Mouse (Mus musculus): ENCODE results near the gene Rcc2. TPM values are rescaled to one million over a fixed set of nuclear protein-coding genes. Genes with fewer than 3 reads are reported as not detected.

Rcc2 gene
- total and polyA plus RNA-seq, 3 experiments = 106 to 525 (median 205) TPM

DNA sequence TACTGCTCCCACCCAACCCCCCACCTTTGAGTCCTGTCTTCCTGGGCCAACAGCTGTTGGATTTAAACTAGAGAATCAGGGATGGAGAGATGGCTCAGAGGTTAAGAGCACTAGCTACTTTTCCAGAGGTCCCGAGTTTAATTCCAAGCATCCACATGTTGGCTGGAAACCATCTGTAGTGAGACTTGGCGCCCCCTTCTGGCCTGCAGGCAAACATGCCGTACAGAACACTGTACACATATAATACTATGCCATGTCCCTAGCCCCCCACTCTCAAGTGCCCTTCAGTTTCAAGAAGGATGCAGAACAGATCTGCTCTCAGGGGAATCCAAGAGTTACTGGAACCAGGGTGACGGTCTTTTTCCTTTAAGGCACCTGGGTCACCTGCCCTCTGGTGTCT lies 31.3 kb downstream of the Rcc2 start:
- peaks cover 36% of the 10 kb centered on the region for H3K4me1 ChIP-seq (ENCODE audit: insufficient read depth, low read depth, low read length)
- no peak for ATAC-seq (ENCODE audit: extremely low read depth, insufficient number of reproducible peaks, low FRiP score, poor library complexity, severe bottlenecking)
- peaks cover 6% of the 10 kb centered on the region for H3K36me3 ChIP-seq (replicated peaks)
- H3K4me3 ChIP-seq (ENCODE audit: low read depth, low read length) = no peak overlapping the region
- TF ChIP-seq CTCF (IDR thresholded peaks at IDR 0.05; ENCODE audit: low read depth, low read length) (peak; percentile 34; the same call in 1 of the 2 replicates), TAL1 (conservative IDR thresholded peaks at IDR 0.05; ENCODE audit: low read depth, low read length) (no peak)
- peaks cover 24% of the 10 kb centered on the region; the same call in 1 of the 2 replicates for H3K27me3 ChIP-seq (ENCODE audit: insufficient read depth, low read length)
- no peak for DNase-seq (ENCODE audit: low spot score)
- no peaks in the 10 kb centered on the region for H3K9me3 ChIP-seq (replicated peaks)

DNA sequence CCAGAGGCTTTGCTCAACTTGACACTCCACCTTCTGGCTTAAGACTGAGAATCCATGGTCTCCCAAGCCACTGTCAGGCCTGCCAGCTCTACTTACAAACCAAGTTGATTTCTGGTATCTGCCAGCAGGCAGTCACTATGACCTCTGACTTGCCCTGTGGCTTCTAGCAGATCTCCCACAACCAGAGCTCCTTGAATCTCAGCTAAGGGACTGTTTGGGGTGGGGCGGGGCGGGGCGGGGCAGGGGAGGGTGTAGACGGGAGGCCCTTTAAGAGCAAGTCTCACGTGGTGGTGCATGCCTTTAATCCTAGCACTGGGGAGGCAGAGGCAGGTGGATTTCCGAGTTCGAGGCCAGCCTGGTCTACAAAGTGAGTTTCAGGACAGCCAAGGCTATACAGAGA lies 32.5 kb downstream of the Rcc2 start:
- peaks cover 24% of the 10 kb centered on the region; the same call in 1 of the 2 replicates for H3K27me3 ChIP-seq (ENCODE audit: insufficient read depth, low read length)
- no peaks in the 10 kb centered on the region for H3K9me3 ChIP-seq (replicated peaks)
- DNase-seq (ENCODE audit: low spot score) = peak; percentile 49
- H3K4me3 ChIP-seq (ENCODE audit: low read depth, low read length) = no peak overlapping the region
- no peaks in the 10 kb centered on the region for H3K36me3 ChIP-seq (replicated peaks)
- peaks cover 48% of the 10 kb centered on the region for H3K4me1 ChIP-seq (ENCODE audit: insufficient read depth, low read depth, low read length)
- TF ChIP-seq CTCF (IDR thresholded peaks at IDR 0.05; ENCODE audit: low read depth, low read length) (no peak), TAL1 (conservative IDR thresholded peaks at IDR 0.05; ENCODE audit: low read depth, low read length) (no peak), POLR2AphosphoS5 (IDR thresholded peaks at IDR 0.05; ENCODE audit: insufficient replicate concordance, low read depth, low read length) (no peak), GATA1 (IDR thresholded peaks at IDR 0.05; ENCODE audit: borderline replicate concordance, low read length) (no peak), GATA2 (IDR thresholded peaks at IDR 0.05; ENCODE audit: borderline replicate concordance, low read depth, low read length) (no peak)
- ATAC-seq (ENCODE audit: extremely low read depth, insufficient number of reproducible peaks, low FRiP score, poor library complexity, severe bottlenecking) = peak; percentile 48

DNA sequence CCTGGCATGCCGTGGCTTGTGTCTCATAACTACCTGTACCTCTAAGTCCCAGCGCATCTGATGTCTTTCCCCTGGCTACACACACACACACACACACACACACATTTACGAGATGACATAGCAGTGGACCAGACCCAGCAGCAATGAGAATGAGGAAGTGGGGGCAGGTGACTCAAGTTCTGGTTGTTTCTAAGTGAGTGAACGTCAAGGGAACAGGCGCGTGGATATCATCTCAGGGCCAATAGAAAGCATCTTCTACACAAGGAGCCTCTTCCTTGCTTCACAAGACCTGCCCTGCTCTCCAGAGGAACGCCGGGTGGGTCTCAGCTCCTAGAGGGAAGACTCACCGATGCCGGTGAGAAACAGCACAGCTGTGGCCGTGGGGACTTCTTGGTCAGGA lies 40.3 kb downstream of the Rcc2 start:
- Histone ChIP-seq H3K9me3 (replicated peaks) (no peaks in the 10 kb centered on the region), H3K27me3 (ENCODE audit: insufficient read depth, low read length) (peaks cover 30% of the 10 kb centered on the region)

DNA sequence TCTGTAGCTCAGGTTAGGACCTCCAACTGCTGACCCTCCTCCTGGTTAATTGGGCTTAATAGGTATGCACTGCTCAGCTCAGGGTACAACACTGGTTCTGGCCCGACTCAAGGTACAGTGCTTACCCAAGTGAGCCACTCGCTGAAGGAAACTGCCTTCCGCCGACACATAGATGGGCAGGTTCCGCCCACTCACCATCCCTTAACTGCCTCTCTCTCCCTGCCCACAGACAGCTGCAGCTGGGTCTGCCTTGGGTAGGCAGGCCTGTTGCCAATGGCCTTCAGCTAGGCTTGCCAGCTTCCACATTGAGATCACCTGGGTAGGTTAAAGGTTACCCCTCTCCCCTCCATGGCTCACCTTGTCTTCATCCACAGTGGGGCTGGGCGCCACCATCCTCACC lies 41.1 kb downstream of the Rcc2 start:
- H3K27me3 ChIP-seq (ENCODE audit: insufficient read depth, low read length) = peaks cover 33% of the 10 kb centered on the region
- DNase-seq (ENCODE audit: low spot score) (no peak), ATAC-seq (ENCODE audit: extremely low read depth, insufficient number of reproducible peaks, low FRiP score, poor library complexity, severe bottlenecking) (no peak)
- no peak for TF ChIP-seq TAL1 (conservative IDR thresholded peaks at IDR 0.05; ENCODE audit: low read depth, low read length)
- no peak for TF ChIP-seq POLR2AphosphoS5 (IDR thresholded peaks at IDR 0.05; ENCODE audit: insufficient replicate concordance, low read depth, low read length)
- no peak for TF ChIP-seq GATA1 (IDR thresholded peaks at IDR 0.05; ENCODE audit: borderline replicate concordance, low read length)
- no peak for TF ChIP-seq CTCF (IDR thresholded peaks at IDR 0.05; ENCODE audit: low read depth, low read length)
- TF ChIP-seq GATA2 (IDR thresholded peaks at IDR 0.05; ENCODE audit: borderline replicate concordance, low read depth, low read length) = no peak
- H3K4me1 ChIP-seq (ENCODE audit: insufficient read depth, low read depth, low read length) = peaks cover 40% of the 10 kb centered on the region
- H3K4me3 ChIP-seq (ENCODE audit: low read depth, low read length) = 0 out of 2 replicates have a peak overlapping the region, but pooled peaks have one; percentile 27
- H3K9me3 ChIP-seq (replicated peaks) = no peaks in the 10 kb centered on the region
- no peaks in the 10 kb centered on the region for H3K36me3 ChIP-seq (replicated peaks)

More for the DNA sequence above, 40.3 kb downstream of the Rcc2 start:
- TF ChIP-seq CTCF (IDR thresholded peaks at IDR 0.05; ENCODE audit: low read depth, low read length) (no peak), GATA1 (IDR thresholded peaks at IDR 0.05; ENCODE audit: borderline replicate concordance, low read length) (no peak), POLR2AphosphoS5 (IDR thresholded peaks at IDR 0.05; ENCODE audit: insufficient replicate concordance, low read depth, low read length) (no peak), GATA2 (IDR thresholded peaks at IDR 0.05; ENCODE audit: borderline replicate concordance, low read depth, low read length) (no peak), TAL1 (conservative IDR thresholded peaks at IDR 0.05; ENCODE audit: low read depth, low read length) (no peak)
- Histone ChIP-seq H3K36me3 (replicated peaks) (no peaks in the 10 kb centered on the region), H3K4me3 (ENCODE audit: low read depth, low read length) (no peak overlapping the region), H3K4me1 (ENCODE audit: insufficient read depth, low read depth, low read length) (peaks cover 46% of the 10 kb centered on the region)
- ATAC-seq (ENCODE audit: extremely low read depth, insufficient number of reproducible peaks, low FRiP score, poor library complexity, severe bottlenecking) = no peak
- no peak for DNase-seq (ENCODE audit: low spot score)

DNA sequence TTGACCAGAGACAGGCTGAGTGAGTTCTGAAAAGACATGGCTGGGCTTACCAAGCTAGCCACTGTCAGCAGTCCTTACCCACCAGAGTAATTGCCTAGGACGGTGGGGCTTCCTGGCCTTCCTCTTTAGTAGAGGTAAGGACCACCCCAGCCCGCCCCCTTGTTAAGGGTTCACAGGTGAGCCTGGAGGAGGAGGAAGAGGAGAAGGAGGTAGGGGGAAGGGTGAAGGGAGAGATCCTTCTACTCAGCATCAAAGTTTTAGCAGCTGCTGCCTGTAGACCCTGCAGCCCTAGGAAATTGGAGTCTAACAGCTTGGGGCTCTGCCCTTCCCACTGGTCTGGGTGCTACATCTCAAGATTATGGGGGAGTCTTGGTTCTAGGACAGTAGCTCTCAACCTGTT lies 42.2 kb downstream of the Rcc2 start, which contains the start of gene Padi6:
Gene Padi6, minus strand, starts transcription at position 101 of the 400 bp plus-strand sequence.
- Histone ChIP-seq H3K36me3 (replicated peaks) (no peaks in the 10 kb centered on the region), H3K9me3 (replicated peaks) (no peaks in the 10 kb centered on the region), H3K4me1 (ENCODE audit: insufficient read depth, low read depth, low read length) (peaks cover 28% of the 10 kb centered on the region), H3K27me3 (ENCODE audit: insufficient read depth, low read length) (peaks cover 39% of the 10 kb centered on the region), H3K4me3 (ENCODE audit: low read depth, low read length) (0 out of 2 replicates have a peak within 1 kb of the TSS, but pooled peaks have one; percentile 27)
- ATAC-seq (ENCODE audit: extremely low read depth, insufficient number of reproducible peaks, low FRiP score, poor library complexity, severe bottlenecking) = no peak
- DNase-seq (ENCODE audit: low spot score) = no peak
- TF ChIP-seq TAL1 (conservative IDR thresholded peaks at IDR 0.05; ENCODE audit: low read depth, low read length) = no peak
- TF ChIP-seq POLR2AphosphoS5 (IDR thresholded peaks at IDR 0.05; ENCODE audit: insufficient replicate concordance, low read depth, low read length) = no peak
- no peak for TF ChIP-seq CTCF (IDR thresholded peaks at IDR 0.05; ENCODE audit: low read depth, low read length)
- TF ChIP-seq GATA2 (IDR thresholded peaks at IDR 0.05; ENCODE audit: borderline replicate concordance, low read depth, low read length) = no peak
- TF ChIP-seq GATA1 (IDR thresholded peaks at IDR 0.05; ENCODE audit: borderline replicate concordance, low read length) = no peak

DNA sequence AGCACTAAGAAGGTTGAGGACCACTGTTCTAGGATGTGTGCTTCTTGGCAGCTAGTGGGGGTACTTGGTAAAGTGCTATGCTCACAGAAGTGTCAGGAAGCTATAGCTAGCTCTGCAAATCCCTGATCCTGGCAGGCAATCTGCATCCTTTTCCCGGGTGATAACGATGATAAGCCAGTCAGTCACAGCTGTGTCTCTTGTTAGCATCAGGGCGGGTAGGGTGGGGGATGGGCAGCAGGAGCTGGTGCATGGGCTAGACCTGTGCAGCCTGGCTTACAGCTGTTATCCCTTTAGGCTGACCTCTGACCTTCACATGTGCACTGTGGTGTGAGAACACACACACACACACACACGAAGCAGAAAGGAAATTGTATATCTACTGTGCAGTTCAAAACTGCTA lies 42.7 kb downstream of the Rcc2 start:
- no peak for TF ChIP-seq GATA1 (IDR thresholded peaks at IDR 0.05; ENCODE audit: borderline replicate concordance, low read length)
- TF ChIP-seq GATA2 (IDR thresholded peaks at IDR 0.05; ENCODE audit: borderline replicate concordance, low read depth, low read length) = no peak
- TF ChIP-seq TAL1 (conservative IDR thresholded peaks at IDR 0.05; ENCODE audit: low read depth, low read length) = no peak
- TF ChIP-seq POLR2AphosphoS5 (IDR thresholded peaks at IDR 0.05; ENCODE audit: insufficient replicate concordance, low read depth, low read length) = no peak
- TF ChIP-seq CTCF (IDR thresholded peaks at IDR 0.05; ENCODE audit: low read depth, low read length) = no peak
- Histone ChIP-seq H3K4me1 (ENCODE audit: insufficient read depth, low read depth, low read length) (peaks cover 24% of the 10 kb centered on the region), H3K27me3 (ENCODE audit: insufficient read depth, low read length) (peaks cover 44% of the 10 kb centered on the region), H3K9me3 (replicated peaks) (no peaks in the 10 kb centered on the region), H3K36me3 (replicated peaks) (no peaks in the 10 kb centered on the region), H3K4me3 (ENCODE audit: low read depth, low read length) (no peak overlapping the region)
- ATAC-seq (ENCODE audit: extremely low read depth, insufficient number of reproducible peaks, low FRiP score, poor library complexity, severe bottlenecking) (no peak), DNase-seq (ENCODE audit: low spot score) (no peak)
